Comparison of ENCODE assay signal across 9 mouse cellular contexts in genomic region chr14:77670945-77671344, GRCm38 (mm10).
DNase-seq lines count a peak whose midpoint lies in the region; ATAC-seq lines count a peak whose summit lies in the region.
"Had no signal": no experiment of that assay in that cellular context is flagged by ENCODE, and none has a peak within 500 bp of the region (broad histone marks: within the 10 kb centered on the region; RNA-seq: fewer than 3 reads in every experiment).

No protein-coding gene starts in this region.

- intact Hi-C loops in gastrocnemius, postnatal 14 days (cut with DNase I; ENCODE audit: low total_unique reads), result no loop called here

- ATAC-seq in frontal cortex, adult (ENCODE audit: low TSS enrichment), result peak; percentile 50; the same call in 1 of the 2 replicates

- no peak for DNase-seq in frontal cortex, postnatal 25 days (ENCODE audit: low spot score in 2 of 2)
- DNase-seq in testis, postnatal 10 days (ENCODE audit: low spot score), result peak; percentile 29
- no peak for DNase-seq in testis, postnatal 14 days (ENCODE audit: low spot score)
- DNase-seq in gastrocnemius, postnatal 14 days, result peak; percentile 68
- DNase-seq in thymus, postnatal 25 days, result no peak
- DNase-seq in lung, postnatal 10 days, result no peak
- DNase-seq in embryo, embryonic 11 days, result no peak
- DNase-seq: lung, postnatal 4 days had no signal

Comparison
In these comparisons a context has a peak if more than half of its experiments do, and no peak if none do; other contexts are left out.
1. DNase-seq: peak in testis, postnatal 10 days (single experiment) and gastrocnemius, postnatal 14 days (single experiment); none in frontal cortex, postnatal 25 days (0 of 2), testis, postnatal 14 days (single experiment), thymus, postnatal 25 days (single experiment), lung, postnatal 10 days (single experiment) and embryo, embryonic 11 days (single experiment).